Mouse (Mus musculus) stomach, postnatal 0 days (tissue): ENCODE measurements around the gene Gm44965.
A peak's percentile ranks its signal among the peaks of the same experiment; 100 is the strongest.

Experiments
- CTCF ChIP-seq: IDR thresholded peaks from 2 replicates; pipeline ENCODE4 v1.5.1; 2016; ENCODE audit warnings: antibody characterized with exemption, low read depth, mild to moderate bottlenecking, moderate library complexity
- EP300 ChIP-seq: optimal IDR thresholded peaks from 2 replicates; pipeline ENCODE3; 2016; ENCODE audit warnings: antibody characterized with exemption

GRCm38 (mm10) chr6:48645660-48646308 lies 52.0 kb downstream of the Gm44965 start:
- peak; percentile 93 for TF ChIP-seq CTCF
- TF ChIP-seq EP300 = no peak
